Mouse (Mus musculus) G1E (cell line): ENCODE data around the gene Cttnbp2. TPM values are rescaled to one million over a fixed set of nuclear protein-coding genes. Genes with fewer than 3 reads are reported as not detected.

ENCODE experiments used
- ATAC-seq: 2 replicates; pipeline ENCODE4 v1.8.0; 2016; ENCODE audit warnings: mild to moderate bottlenecking; ENCODE audit not compliant: insufficient number of reproducible peaks, poor library complexity, low FRiP score, severe bottlenecking; ENCODE audit errors: extremely low read depth
- DNase-seq: peaks from one replicate; pipeline ENCODE4 v3.0.0; 2012; ENCODE audit warnings: low spot score
- H3K27me3 ChIP-seq: 2 replicates; pipeline ENCODE4 v1.6.1; 2012; ENCODE audit warnings: mild to moderate bottlenecking, low read length, inconsistent platforms; ENCODE audit not compliant: insufficient read depth
- H3K36me3 ChIP-seq: replicated peaks from 2 replicates; pipeline ENCODE3; 2012; ENCODE audit warnings: mild to moderate bottlenecking, inconsistent platforms
- H3K4me1 ChIP-seq: 2 replicates; pipeline ENCODE4 v1.6.1; 2012; ENCODE audit warnings: low read depth, low read length, inconsistent platforms, mixed read lengths; ENCODE audit not compliant: insufficient read depth
- H3K4me3 ChIP-seq: 2 replicates; pipeline ENCODE4 v1.5.1; 2012; ENCODE audit warnings: low read depth, mild to moderate bottlenecking, inconsistent platforms, low read length, moderate library complexity, mixed read lengths
- H3K9me3 ChIP-seq: replicated peaks from 2 replicates; pipeline ENCODE4 v1.6.1; 2012; ENCODE audit warnings: inconsistent platforms
- CTCF ChIP-seq: IDR thresholded peaks from 2 replicates; pipeline ENCODE4 v1.5.1; 2012; ENCODE audit warnings: low read depth, low read length, inconsistent platforms, mixed read lengths
- GATA1 ChIP-seq: IDR thresholded peaks from 2 replicates; pipeline ENCODE4 v1.6.1; 2012; ENCODE audit warnings: borderline replicate concordance, low read length, inconsistent platforms, mixed read lengths
- GATA2 ChIP-seq: IDR thresholded peaks from 2 replicates; pipeline ENCODE4 v1.6.1; 2012; ENCODE audit warnings: low read depth, low read length, inconsistent platforms, borderline replicate concordance
- POLR2AphosphoS5 ChIP-seq: IDR thresholded peaks from 2 replicates; pipeline ENCODE4 v1.6.1; 2012; ENCODE audit warnings: low read depth, low read length, inconsistent platforms; ENCODE audit not compliant: insufficient replicate concordance
- TAL1 ChIP-seq: conservative IDR thresholded peaks from 2 replicates; pipeline ENCODE4 v1.6.1; 2012; ENCODE audit warnings: low read depth, low read length, inconsistent platforms, mixed read lengths
- polyA plus RNA-seq: library from polyadenylated mRNA; stranded (reverse); fragments of >175 nt; gene quantifications from 2 replicates; pipeline ENCODE4 v1.2.3, GENCODE M21; 2012
- total RNA-seq, 2 experiments: library from RNA; stranded (forward) in 1 of 2; stranded (reverse) in 1 of 2; fragments of 200-1000 nt in 1 of 2; fragments of >200 nt in 1 of 2; fragmentation: Nextera tagmentation in 1 of 2; gene quantifications; 2 replicates each; pipeline ENCODE4 v1.2.3; 2014 to 2017

The Cttnbp2 gene
- total and polyA plus RNA-seq, 3 experiments = 0.22 TPM; not detected in 2

DNA sequence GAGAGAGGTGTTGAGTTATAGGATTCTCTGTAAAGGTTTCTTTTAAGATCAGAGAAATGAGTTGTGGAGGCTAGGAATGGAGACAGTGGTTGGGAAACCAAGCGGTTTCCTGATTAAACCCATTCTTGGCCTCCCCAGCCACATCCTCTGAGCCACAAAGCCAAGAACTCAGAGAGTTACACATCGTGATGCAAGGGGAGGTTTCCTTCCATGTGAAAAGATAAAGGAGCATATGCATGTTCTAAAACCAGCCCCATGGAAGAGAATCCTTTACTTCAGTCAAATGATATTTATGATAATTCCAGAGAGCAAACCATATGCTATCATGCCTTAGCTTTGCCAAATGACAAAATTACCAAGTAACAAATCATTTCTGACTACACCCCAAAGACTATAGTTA is 3.0 kb upstream of the Cttnbp2 start:
- no peak for ATAC-seq
- no peak for TF ChIP-seq POLR2AphosphoS5
- TF ChIP-seq GATA2 = no peak
- TF ChIP-seq TAL1 = no peak
- no peak for TF ChIP-seq GATA1
- no peak for TF ChIP-seq CTCF
- Histone ChIP-seq H3K27me3 (peaks cover 17% of the 10 kb centered on the region), H3K36me3 (no peaks in the 10 kb centered on the region), H3K4me3 (no peak overlapping the region), H3K9me3 (no peaks in the 10 kb centered on the region), H3K4me1 (no peaks in the 10 kb centered on the region; the same call in 1 of the 2 replicates)
- DNase-seq = no peak

- Histone ChIP-seq H3K4me3 (no peak overlapping the region), H3K4me1 (no peaks in the 10 kb centered on the region; the same call in 1 of the 2 replicates), H3K27me3 (peaks cover 17% of the 10 kb centered on the region), H3K36me3 (no peaks in the 10 kb centered on the region), H3K9me3 (no peaks in the 10 kb centered on the region)
- ATAC-seq = no peak
- DNase-seq = peak; percentile 3
- TF ChIP-seq TAL1 (no peak), POLR2AphosphoS5 (no peak), CTCF (no peak), GATA1 (no peak), GATA2 (no peak)
Measured at GRCm38 (mm10) chr6:18513611-18514473, 801 bp downstream of the Cttnbp2 start.

DNA sequence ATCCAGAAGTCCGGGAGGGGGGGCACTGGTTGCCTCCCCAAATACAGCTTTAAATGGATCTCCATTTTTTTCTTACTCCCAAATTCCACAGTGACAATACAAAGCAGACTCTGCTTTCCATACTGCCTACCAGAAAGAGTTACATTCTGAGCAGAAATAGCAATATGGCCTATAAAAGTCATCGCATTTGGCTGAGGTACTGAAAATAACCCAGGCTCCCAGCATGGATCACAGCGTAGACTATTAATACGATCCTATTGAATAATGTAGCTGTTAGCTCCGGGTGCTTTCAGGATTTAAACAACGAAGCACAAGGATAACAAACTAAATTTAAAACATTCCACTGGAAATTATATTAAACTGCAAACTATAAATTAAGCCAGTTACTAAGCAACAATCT is 2.8 kb downstream of the Cttnbp2 start:
- Histone ChIP-seq H3K4me1 (no peaks in the 10 kb centered on the region; the same call in 1 of the 2 replicates), H3K4me3 (no peak overlapping the region), H3K27me3 (peaks cover 17% of the 10 kb centered on the region), H3K9me3 (no peaks in the 10 kb centered on the region), H3K36me3 (no peaks in the 10 kb centered on the region)
- no peak for ATAC-seq
- no peak for TF ChIP-seq CTCF
- TF ChIP-seq TAL1 = no peak
- TF ChIP-seq POLR2AphosphoS5 = no peak
- no peak for TF ChIP-seq GATA2
- TF ChIP-seq GATA1 = no peak
- DNase-seq = no peak

DNA sequence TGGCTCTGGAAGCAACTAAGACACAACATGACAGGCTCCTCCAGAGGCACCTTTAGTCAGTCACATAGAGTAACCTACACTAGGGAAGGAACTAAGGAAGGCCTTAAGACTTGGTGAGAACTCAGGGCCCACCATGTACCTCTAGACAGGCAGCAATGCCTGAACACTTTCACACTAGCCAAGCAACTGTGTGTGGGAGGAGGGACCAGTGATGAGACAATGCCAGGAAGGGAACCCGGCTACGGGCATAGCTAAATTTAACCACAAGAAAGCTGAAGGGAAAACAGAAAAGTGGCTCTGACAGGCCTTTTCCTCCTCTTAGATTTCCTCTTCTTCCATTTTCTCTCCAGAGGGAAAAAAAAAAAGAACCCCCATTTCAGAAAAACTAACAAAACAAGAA is 6.6 kb downstream of the Cttnbp2 start:
- no peaks in the 10 kb centered on the region for H3K36me3 ChIP-seq

DNA sequence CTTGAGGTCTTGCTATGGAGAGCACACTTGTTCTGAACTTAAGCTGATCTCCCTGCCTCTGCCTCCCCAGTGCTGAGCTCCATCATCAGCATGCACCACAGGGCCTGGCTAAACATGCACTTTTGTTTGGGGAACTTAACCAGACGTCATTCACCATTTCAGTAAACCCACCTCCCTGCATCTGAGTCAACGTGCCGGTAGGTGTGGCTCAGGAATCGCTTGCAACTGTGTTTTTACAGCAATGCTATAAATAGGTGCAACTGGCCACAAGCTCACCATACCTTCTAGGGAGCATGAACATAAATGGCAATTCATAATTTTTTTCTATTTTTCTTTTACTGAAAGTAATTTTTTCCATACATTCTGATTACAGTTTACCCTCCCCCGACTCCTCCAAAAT is 14.8 kb downstream of the Cttnbp2 start:
- Histone ChIP-seq H3K4me1 (no peaks in the 10 kb centered on the region), H3K36me3 (no peaks in the 10 kb centered on the region), H3K4me3 (no peak overlapping the region), H3K9me3 (no peaks in the 10 kb centered on the region), H3K27me3 (no peaks in the 10 kb centered on the region)
- TF ChIP-seq CTCF (no peak), GATA2 (no peak), GATA1 (no peak), TAL1 (no peak), POLR2AphosphoS5 (no peak)
- ATAC-seq = no peak
- no peak for DNase-seq

More for the DNA sequence above, 6.6 kb downstream of the Cttnbp2 start:
- Histone ChIP-seq H3K4me3 (no peak overlapping the region), H3K9me3 (no peaks in the 10 kb centered on the region), H3K4me1 (no peaks in the 10 kb centered on the region), H3K27me3 (no peaks in the 10 kb centered on the region)
- TF ChIP-seq GATA2 (no peak), POLR2AphosphoS5 (no peak), TAL1 (no peak), GATA1 (no peak), CTCF (no peak)
- DNase-seq = no peak
- ATAC-seq = no peak

DNA sequence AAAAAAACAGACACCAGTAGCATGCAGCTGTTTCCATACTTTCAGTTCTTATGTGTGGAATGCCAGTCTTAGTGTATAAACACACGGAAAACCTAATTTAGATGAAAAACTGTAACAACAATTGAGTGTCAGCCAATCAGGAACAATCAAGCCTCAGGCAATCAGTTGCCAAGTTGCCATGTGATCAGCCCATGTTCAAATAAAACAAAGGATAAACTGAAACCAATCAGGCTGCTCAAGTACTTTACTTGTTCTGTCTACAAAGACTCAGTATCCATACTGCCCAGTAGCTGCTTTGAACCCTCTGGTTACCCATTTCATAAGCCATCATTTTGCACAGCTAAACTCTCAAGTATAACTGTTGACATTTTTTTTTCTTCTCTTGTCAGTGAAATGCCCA is 21.7 kb downstream of the Cttnbp2 start:
- DNase-seq = no peak
- Histone ChIP-seq H3K27me3 (no peaks in the 10 kb centered on the region; the same call in 1 of the 2 replicates), H3K4me3 (no peak overlapping the region), H3K36me3 (no peaks in the 10 kb centered on the region), H3K4me1 (no peaks in the 10 kb centered on the region), H3K9me3 (no peaks in the 10 kb centered on the region)
- TF ChIP-seq GATA2 = no peak
- no peak for ATAC-seq
